Mouse (Mus musculus): ENCODE measurements at regions not wholly inside any gene's neighbourhood (a gene's known extent, or its start where the extent isn't known, plus 50 kb on each side); places are given as distances from the start of the nearest gene placed in this dataset.

- DNase-seq (ENCODE audit: low spot score), result no peak
- no peak overlapping the region for H3K9ac ChIP-seq (ENCODE audit: low read length)
- H3K9me3 ChIP-seq (ENCODE audit: control insufficient read depth, low read length), result no peaks in the 10 kb centered on the region
- no peak overlapping the region for H3K4me3 ChIP-seq (ENCODE audit: low read depth, low read length)
- no peak overlapping the region for H3K4me2 ChIP-seq (ENCODE audit: low read length)
- H3K36me3 ChIP-seq (ENCODE audit: control insufficient read depth, insufficient read depth, low read length), result no peaks in the 10 kb centered on the region
- 71% methylated on average over 3 of the region's 3 CpGs for WGBS
- H3K27ac ChIP-seq (ENCODE audit: low read depth), result no peak overlapping the region
- no peaks in the 10 kb centered on the region for H3K4me1 ChIP-seq (replicated peaks; ENCODE audit: control insufficient read depth, insufficient read depth, low read length)
- no peak for ATAC-seq (replicated peaks; ENCODE audit: low FRiP score, low TSS enrichment, low read depth)
- 0 out of 2 replicates have a peak, but pooled peaks cover 9% of the 10 kb centered on the region for H3K27me3 ChIP-seq (replicated peaks; ENCODE audit: control insufficient read depth, insufficient read depth, low read length)
These were observed 114.5 kb downstream of the Dhx35 start for GRCm38 (mm10) chr2:158909086-158909485.

GRCm38 (mm10) chr2:158910325-158910724, 115.7 kb downstream of the Dhx35 start:
- no peak for DNase-seq (ENCODE audit: low spot score)
- 49% methylated on average over 8 of the region's 8 CpGs for WGBS

GRCm38 (mm10) chr2:158911191-158911590, 116.6 kb downstream of the Dhx35 start:
- Histone ChIP-seq H3K4me2 (ENCODE audit: low read length) (no peak overlapping the region), H3K4me3 (ENCODE audit: low read depth, low read length) (no peak overlapping the region), H3K27me3 (replicated peaks; ENCODE audit: control insufficient read depth, insufficient read depth, low read length) (0 out of 2 replicates have a peak, but pooled peaks cover 9% of the 10 kb centered on the region), H3K4me1 (replicated peaks; ENCODE audit: control insufficient read depth, insufficient read depth, low read length) (no peaks in the 10 kb centered on the region), H3K9ac (ENCODE audit: low read length) (no peak overlapping the region), H3K9me3 (ENCODE audit: control insufficient read depth, low read length) (no peaks in the 10 kb centered on the region), H3K27ac (ENCODE audit: low read depth) (no peak overlapping the region), H3K36me3 (ENCODE audit: control insufficient read depth, insufficient read depth, low read length) (no peaks in the 10 kb centered on the region)
- no peak for ATAC-seq (replicated peaks; ENCODE audit: low FRiP score, low TSS enrichment, low read depth)
- 53% methylated on average over 7 of the region's 7 CpGs for WGBS
- no peak for DNase-seq (ENCODE audit: low spot score)

More at GRCm38 (mm10) chr2:158910325-158910724, 115.7 kb downstream of the Dhx35 start:
- Histone ChIP-seq H3K9ac (ENCODE audit: low read length) (no peak overlapping the region), H3K9me3 (ENCODE audit: control insufficient read depth, low read length) (no peaks in the 10 kb centered on the region), H3K4me1 (replicated peaks; ENCODE audit: control insufficient read depth, insufficient read depth, low read length) (no peaks in the 10 kb centered on the region), H3K4me2 (ENCODE audit: low read length) (no peak overlapping the region), H3K27me3 (replicated peaks; ENCODE audit: control insufficient read depth, insufficient read depth, low read length) (0 out of 2 replicates have a peak, but pooled peaks cover 9% of the 10 kb centered on the region), H3K27ac (ENCODE audit: low read depth) (no peak overlapping the region), H3K4me3 (ENCODE audit: low read depth, low read length) (no peak overlapping the region), H3K36me3 (ENCODE audit: control insufficient read depth, insufficient read depth, low read length) (no peaks in the 10 kb centered on the region)
- no peak for ATAC-seq (replicated peaks; ENCODE audit: low FRiP score, low TSS enrichment, low read depth)

- DNase-seq (ENCODE audit: low spot score), result peak; percentile 62
- no peak for ATAC-seq (replicated peaks; ENCODE audit: low FRiP score, low TSS enrichment, low read depth)
- H3K4me1 ChIP-seq (replicated peaks; ENCODE audit: control insufficient read depth, insufficient read depth, low read length), result no peaks in the 10 kb centered on the region
- H3K9ac ChIP-seq (ENCODE audit: low read length), result no peak overlapping the region
- H3K4me3 ChIP-seq (ENCODE audit: low read depth, low read length), result no peak overlapping the region
- H3K4me2 ChIP-seq (ENCODE audit: low read length), result no peak overlapping the region
- WGBS, result 39% methylated on average over 9 of the region's 9 CpGs
- 0 out of 2 replicates have a peak, but pooled peaks cover 9% of the 10 kb centered on the region for H3K27me3 ChIP-seq (replicated peaks; ENCODE audit: control insufficient read depth, insufficient read depth, low read length)
- H3K9me3 ChIP-seq (ENCODE audit: control insufficient read depth, low read length), result no peaks in the 10 kb centered on the region
- no peak overlapping the region for H3K27ac ChIP-seq (ENCODE audit: low read depth)
- no peaks in the 10 kb centered on the region for H3K36me3 ChIP-seq (ENCODE audit: control insufficient read depth, insufficient read depth, low read length)
These were observed 118.1 kb downstream of the Dhx35 start for GRCm38 (mm10) chr2:158912631-158913258.

GRCm38 (mm10) chr2:158917398-158917797, 122.8 kb downstream of the Dhx35 start:
- DNase-seq (ENCODE audit: low spot score) (no peak), ATAC-seq (replicated peaks; ENCODE audit: low FRiP score, low TSS enrichment, low read depth) (no peak)
- no peak overlapping the region for H3K9ac ChIP-seq (ENCODE audit: low read length)
- no peaks in the 10 kb centered on the region for H3K36me3 ChIP-seq (ENCODE audit: control insufficient read depth, insufficient read depth, low read length)
- no peaks in the 10 kb centered on the region for H3K9me3 ChIP-seq (ENCODE audit: control insufficient read depth, low read length)
- H3K27me3 ChIP-seq (replicated peaks; ENCODE audit: control insufficient read depth, insufficient read depth, low read length), result 0 out of 2 replicates have a peak, but pooled peaks cover under 1% of the 10 kb centered on the region
- H3K4me1 ChIP-seq (replicated peaks; ENCODE audit: control insufficient read depth, insufficient read depth, low read length), result no peaks in the 10 kb centered on the region
- no peak overlapping the region for H3K4me2 ChIP-seq (ENCODE audit: low read length)
- H3K27ac ChIP-seq (ENCODE audit: low read depth), result no peak overlapping the region
- H3K4me3 ChIP-seq (ENCODE audit: low read depth, low read length), result no peak overlapping the region
- 41% methylated on average over 6 of the region's 6 CpGs for WGBS

GRCm38 (mm10) chr2:158918312-158918711, 123.7 kb downstream of the Dhx35 start:
- no peaks in the 10 kb centered on the region for H3K27me3 ChIP-seq (replicated peaks; ENCODE audit: control insufficient read depth, insufficient read depth, low read length)
- no peak overlapping the region for H3K4me3 ChIP-seq (ENCODE audit: low read depth, low read length)
- H3K9me3 ChIP-seq (ENCODE audit: control insufficient read depth, low read length), result no peaks in the 10 kb centered on the region
- DNase-seq (ENCODE audit: low spot score), result no peak
- H3K36me3 ChIP-seq (ENCODE audit: control insufficient read depth, insufficient read depth, low read length), result no peaks in the 10 kb centered on the region
- WGBS, result 82% methylated on average over 5 of the region's 5 CpGs
- H3K27ac ChIP-seq (ENCODE audit: low read depth), result no peak overlapping the region
- no peak overlapping the region for H3K9ac ChIP-seq (ENCODE audit: low read length)
- no peak for ATAC-seq (replicated peaks; ENCODE audit: low FRiP score, low TSS enrichment, low read depth)
- no peaks in the 10 kb centered on the region for H3K4me1 ChIP-seq (replicated peaks; ENCODE audit: control insufficient read depth, insufficient read depth, low read length)
- no peak overlapping the region for H3K4me2 ChIP-seq (ENCODE audit: low read length)

GRCm38 (mm10) chr2:158921342-158922255, 127.0 kb downstream of the Dhx35 start:
- Histone ChIP-seq H3K27me3 (replicated peaks; ENCODE audit: control insufficient read depth, insufficient read depth, low read length) (no peaks in the 10 kb centered on the region), H3K9ac (ENCODE audit: low read length) (no peak overlapping the region), H3K4me2 (ENCODE audit: low read length) (no peak overlapping the region), H3K4me1 (replicated peaks; ENCODE audit: control insufficient read depth, insufficient read depth, low read length) (no peaks in the 10 kb centered on the region), H3K27ac (ENCODE audit: low read depth) (no peak overlapping the region), H3K9me3 (ENCODE audit: control insufficient read depth, low read length) (no peaks in the 10 kb centered on the region), H3K36me3 (ENCODE audit: control insufficient read depth, insufficient read depth, low read length) (no peaks in the 10 kb centered on the region), H3K4me3 (ENCODE audit: low read depth, low read length) (no peak overlapping the region)
- no peak for ATAC-seq (replicated peaks; ENCODE audit: low FRiP score, low TSS enrichment, low read depth)
- 68% methylated on average over 12 of the region's 12 CpGs for WGBS
- no peak for DNase-seq (ENCODE audit: low spot score)

GRCm38 (mm10) chr2:158922766-158923165, 128.2 kb downstream of the Dhx35 start:
- ATAC-seq (replicated peaks; ENCODE audit: low FRiP score, low TSS enrichment, low read depth), result no peak
- Histone ChIP-seq H3K27me3 (replicated peaks; ENCODE audit: control insufficient read depth, insufficient read depth, low read length) (no peaks in the 10 kb centered on the region), H3K9me3 (ENCODE audit: control insufficient read depth, low read length) (no peaks in the 10 kb centered on the region), H3K27ac (ENCODE audit: low read depth) (no peak overlapping the region), H3K9ac (ENCODE audit: low read length) (no peak overlapping the region), H3K4me2 (ENCODE audit: low read length) (no peak overlapping the region), H3K36me3 (ENCODE audit: control insufficient read depth, insufficient read depth, low read length) (no peaks in the 10 kb centered on the region), H3K4me3 (ENCODE audit: low read depth, low read length) (no peak overlapping the region), H3K4me1 (replicated peaks; ENCODE audit: control insufficient read depth, insufficient read depth, low read length) (no peaks in the 10 kb centered on the region)
- DNase-seq (ENCODE audit: low spot score), result peak; percentile 68
- 39% methylated on average over 5 of the region's 5 CpGs for WGBS
